Mouse (Mus musculus): ENCODE data around the gene Tmem198. TPM values are rescaled to one million over a fixed set of nuclear protein-coding genes. Genes with fewer than 3 reads are reported as not detected.

The Tmem198 gene
- total RNA-seq, 1 experiment from 2014 or later: 0.32 TPM

DNA sequence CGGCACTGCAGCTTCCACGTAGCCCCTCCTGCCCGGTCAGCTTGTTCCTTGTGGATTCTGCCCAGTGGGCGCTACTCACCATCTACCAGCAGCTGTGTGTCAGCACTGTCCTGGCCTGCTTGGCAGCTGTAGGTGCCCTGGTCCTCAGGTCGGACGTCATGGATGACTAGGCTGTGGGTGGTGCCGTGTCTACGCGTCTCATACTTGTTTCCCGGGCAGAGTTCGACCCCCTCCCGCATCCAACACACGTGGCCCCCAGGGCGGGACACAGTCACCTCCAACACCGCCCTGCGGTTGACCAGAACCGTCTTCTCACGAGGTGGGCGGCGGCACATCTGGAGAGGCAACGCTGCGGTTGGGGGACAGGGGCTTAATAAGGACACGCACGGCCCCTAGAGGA lies 7.2 kb downstream of the Tmem198 start:
- ATAC-seq (replicated peaks; ENCODE audit: low read depth, poor library complexity, severe bottlenecking): peak; percentile 30

GRCm38 (mm10) chr1:75487040-75487404 lies 7.7 kb downstream of the Tmem198 start:
- no peak for ATAC-seq (replicated peaks; ENCODE audit: low read depth, poor library complexity, severe bottlenecking)

GRCm38 (mm10) chr1:75487405-75488161 lies 8.3 kb downstream of the Tmem198 start:
- ATAC-seq (replicated peaks; ENCODE audit: low read depth, poor library complexity, severe bottlenecking): peak; percentile 57

GRCm38 (mm10) chr1:75490785-75491551 lies 11.6 kb downstream of the Tmem198 start:
- no peak for ATAC-seq (replicated peaks; ENCODE audit: low read depth, poor library complexity, severe bottlenecking)

GRCm38 (mm10) chr1:75492579-75493170 lies 13.3 kb downstream of the Tmem198 start:
- ATAC-seq (replicated peaks; ENCODE audit: low read depth, poor library complexity, severe bottlenecking): no peak

DNA sequence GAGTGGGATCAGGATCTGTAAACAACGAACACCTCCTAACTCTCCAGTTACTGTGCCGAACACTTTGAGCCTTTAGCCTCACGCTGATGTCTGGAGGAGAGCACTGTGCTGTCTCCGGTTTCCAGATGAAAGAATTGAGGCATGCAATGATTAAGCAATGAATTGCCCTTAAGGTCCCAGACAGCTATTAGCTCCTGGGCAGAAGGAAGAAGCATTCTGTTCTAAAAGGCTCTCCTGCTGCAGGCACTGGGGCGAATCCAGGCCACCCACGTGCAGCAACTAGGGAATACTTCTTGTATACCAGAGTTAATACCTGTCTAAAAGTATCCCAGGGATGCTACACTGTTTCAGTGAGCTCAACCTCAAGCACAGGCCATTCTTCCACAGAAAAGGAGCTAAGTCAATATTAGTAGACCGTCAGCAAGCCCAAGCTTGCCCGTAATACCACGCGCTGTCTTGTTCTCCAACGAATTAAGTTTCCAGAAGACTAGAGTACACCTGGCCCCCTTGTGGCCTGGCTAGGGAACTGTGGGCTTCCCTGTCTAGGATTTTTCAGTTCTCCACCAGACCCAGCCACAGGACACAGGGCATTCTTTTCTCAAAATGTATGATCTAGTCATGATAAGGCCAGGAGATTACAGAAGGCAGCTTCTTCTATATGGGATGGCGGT lies 15.7 kb downstream of the Tmem198 start:
- ATAC-seq (replicated peaks; ENCODE audit: low read depth, poor library complexity, severe bottlenecking): peak; percentile 84

GRCm38 (mm10) chr1:75498897-75499296 lies 19.6 kb downstream of the Tmem198 start:
- no peak for ATAC-seq (replicated peaks; ENCODE audit: low read depth, poor library complexity, severe bottlenecking)

DNA sequence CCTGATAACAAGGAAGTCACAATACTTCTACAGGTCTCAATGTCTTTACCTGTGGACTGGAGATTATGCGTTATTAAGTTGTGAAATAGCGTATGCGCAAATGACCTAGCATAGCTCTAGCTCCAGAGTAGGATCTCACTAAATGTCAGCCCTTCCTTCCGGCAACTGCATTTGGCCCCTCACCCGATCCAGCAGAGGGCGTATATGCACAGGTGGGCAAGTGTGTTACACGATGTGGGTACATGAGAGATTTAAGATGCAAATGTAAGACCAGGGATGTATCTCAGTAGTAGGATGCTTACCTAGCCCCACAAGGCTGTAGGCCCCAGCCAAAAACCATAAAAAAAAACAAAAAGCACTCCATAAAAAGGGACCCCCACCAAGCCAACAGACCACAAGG lies 20.1 kb downstream of the Tmem198 start:
- ATAC-seq (replicated peaks; ENCODE audit: low read depth, poor library complexity, severe bottlenecking): no peak

DNA sequence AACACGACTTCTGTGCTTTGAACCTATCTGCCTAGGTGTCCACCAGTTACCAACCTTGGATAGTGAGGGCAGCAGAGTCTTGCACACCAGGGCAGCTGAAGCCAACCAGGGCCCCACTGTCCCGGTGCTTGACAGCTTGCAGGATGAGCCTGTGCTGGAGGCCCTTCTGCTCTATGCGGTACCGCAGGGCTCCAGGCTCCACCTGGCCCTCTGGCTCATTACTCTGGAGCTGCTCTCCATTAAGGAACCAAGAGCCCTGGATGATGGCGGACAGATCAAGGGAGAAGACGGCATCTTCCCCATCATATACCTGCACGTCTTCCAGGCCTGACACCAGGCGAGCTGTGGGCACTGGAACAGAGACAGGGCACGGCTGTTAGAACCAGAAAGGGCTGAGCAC lies 22.6 kb downstream of the Tmem198 start:
- no peak for ATAC-seq (replicated peaks; ENCODE audit: low read depth, poor library complexity, severe bottlenecking)

DNA sequence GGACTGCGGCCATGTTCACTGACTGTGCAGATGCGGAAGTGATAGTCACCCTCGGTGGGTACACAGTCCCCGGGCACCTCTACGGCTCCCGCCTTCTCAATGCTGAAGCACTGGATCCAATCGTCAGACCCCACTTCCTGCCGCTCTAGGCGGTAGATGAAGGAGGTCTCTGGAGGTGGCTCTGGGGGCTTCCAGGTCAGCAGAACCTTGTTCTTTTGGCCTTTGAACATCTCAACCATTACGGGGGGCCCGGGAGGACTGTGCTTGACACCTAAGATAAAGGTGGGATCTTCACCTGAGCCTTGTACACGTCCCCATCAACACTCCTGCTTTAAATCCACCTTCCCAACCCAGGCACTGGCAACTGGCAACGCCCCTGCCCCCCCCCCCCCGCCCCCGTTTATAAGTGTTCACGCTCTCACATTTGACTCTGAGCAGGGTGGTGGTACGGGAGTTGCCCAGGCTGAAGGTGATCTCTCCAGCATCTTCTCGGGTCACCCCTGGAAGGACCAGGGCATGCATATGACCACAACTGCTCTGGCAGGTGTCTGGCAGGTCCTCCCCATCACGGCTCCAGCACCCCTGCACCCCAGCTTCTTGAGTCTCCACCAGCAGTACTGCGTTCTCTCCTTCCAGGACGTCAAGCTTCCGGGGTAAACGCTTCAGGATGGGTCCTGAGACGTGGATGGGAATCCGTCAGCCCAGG lies 23.8 kb downstream of the Tmem198 start:
- no peak for ATAC-seq (replicated peaks; ENCODE audit: low read depth, poor library complexity, severe bottlenecking)

- ATAC-seq (replicated peaks; ENCODE audit: low read depth, poor library complexity, severe bottlenecking): no peak
Measured at GRCm38 (mm10) chr1:75503651-75503980, 24.3 kb downstream of the Tmem198 start.

GRCm38 (mm10) chr1:75504256-75505045 lies 25.1 kb downstream of the Tmem198 start:
- no peak for ATAC-seq (replicated peaks; ENCODE audit: low read depth, poor library complexity, severe bottlenecking)

DNA sequence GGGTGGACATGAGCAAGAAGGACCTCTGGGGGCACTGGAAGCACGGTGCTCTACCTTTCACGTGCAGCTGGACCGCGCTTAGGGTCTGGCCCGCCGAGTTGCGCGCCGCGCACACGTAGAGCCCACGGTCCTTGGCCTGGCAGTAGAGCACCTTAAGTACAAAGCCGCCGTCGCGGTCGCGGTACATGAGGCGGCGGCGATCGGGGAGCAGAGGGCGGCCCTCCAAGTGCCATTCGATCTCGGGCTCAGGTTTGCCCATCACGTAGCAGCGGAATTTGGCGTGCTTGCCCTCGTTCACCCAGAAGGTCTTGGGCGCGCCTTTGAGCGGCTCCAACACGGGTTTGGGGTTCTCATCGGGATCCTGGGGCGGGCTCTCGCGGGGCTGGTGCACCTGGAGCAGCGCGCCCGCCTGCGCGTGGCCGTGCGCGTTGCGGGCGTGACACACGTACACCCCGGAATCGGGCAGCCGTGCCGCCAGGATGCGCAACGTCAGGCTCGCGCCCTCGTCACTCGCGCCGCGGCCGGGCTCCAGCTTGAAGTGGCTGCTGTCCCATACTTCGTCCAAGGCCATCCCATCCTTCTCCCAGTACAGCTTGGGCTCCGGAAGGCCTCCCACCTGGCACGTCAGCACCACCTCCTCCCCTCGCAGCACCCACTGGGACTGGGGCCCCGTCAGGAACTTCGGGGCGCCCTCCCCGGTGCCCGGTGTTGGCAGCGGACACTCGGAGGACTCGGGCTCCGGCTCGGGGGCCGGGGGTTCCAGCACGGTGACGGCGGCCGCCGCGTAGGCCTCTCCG lies 26.0 kb downstream of the Tmem198 start:
- ATAC-seq (replicated peaks; ENCODE audit: low read depth, poor library complexity, severe bottlenecking): peak; percentile 30; the same call in 1 of the 2 replicates

GRCm38 (mm10) chr1:75505956-75506831 lies 26.9 kb downstream of the Tmem198 start, which contains the start of gene Obsl1:
Gene Obsl1, minus strand, starts transcription at chr1:75506452.
- peak; percentile 42 for ATAC-seq (replicated peaks; ENCODE audit: low read depth, poor library complexity, severe bottlenecking)

- no peak for ATAC-seq (replicated peaks; ENCODE audit: low read depth, poor library complexity, severe bottlenecking)
Measured at GRCm38 (mm10) chr1:75507006-75507405, 27.7 kb downstream of the Tmem198 start, which contains the start of gene Inha. Gene Inha, plus strand, starts transcription at chr1:75507077.

- ATAC-seq (replicated peaks; ENCODE audit: low read depth, poor library complexity, severe bottlenecking): no peak
Measured at GRCm38 (mm10) chr1:75509586-75509985, 30.3 kb downstream of the Tmem198 start.

DNA sequence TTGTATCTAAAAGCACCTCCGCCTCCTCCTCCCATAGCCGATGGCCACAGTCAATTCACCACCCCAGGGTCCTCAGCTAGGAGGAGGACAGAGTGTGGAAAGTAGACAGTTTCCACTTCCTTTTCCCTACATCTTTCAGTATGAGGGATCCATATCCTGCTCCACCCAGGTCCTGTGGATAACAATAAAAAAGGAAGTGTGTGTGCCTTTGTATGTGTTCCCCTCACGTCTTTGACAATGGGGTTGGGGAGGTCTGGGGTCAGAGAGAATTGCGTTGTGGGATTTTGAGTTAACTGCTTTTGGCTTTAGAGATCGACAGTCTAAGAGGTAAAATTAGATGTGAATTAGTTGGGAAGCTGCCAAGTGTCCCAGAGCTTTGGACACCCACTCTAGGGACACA lies 30.8 kb downstream of the Tmem198 start:
- ATAC-seq (replicated peaks; ENCODE audit: low read depth, poor library complexity, severe bottlenecking): no peak

All from common myeloid progenitor, adult 5-6 weeks (primary cell).